Mouse (Mus musculus) lung, postnatal 0 days (tissue): ENCODE measurements around the gene Snap25.

Experiments used
- CTCF ChIP-seq: IDR thresholded peaks from 2 replicates; pipeline ENCODE4 v1.5.1; 2016; ENCODE audit warnings: antibody characterized with exemption, mild to moderate bottlenecking
- EP300 ChIP-seq: IDR thresholded peaks from 2 replicates; pipeline ENCODE4 v1.6.1; 2016; ENCODE audit warnings: antibody characterized with exemption, mild to moderate bottlenecking, control low read depth

- TF ChIP-seq CTCF (no peak), EP300 (no peak)
These were observed 71.1 kb downstream of the Snap25 start for GRCm38 (mm10) chr2:136784310-136784709.
